Mouse (Mus musculus): ENCODE results near the gene Ell2.

Ell2 gene

GRCm38 (mm10) chr13:75730717-75731116 is 24.2 kb downstream of the Ell2 start:
- in situ Hi-C loops (cut with MboI, MseI) = no loop called here

- in situ Hi-C loops (cut with MboI, MseI) = no loop called here
Measured at GRCm38 (mm10) chr13:75733594-75734161, 27.1 kb downstream of the Ell2 start.

GRCm38 (mm10) chr13:75734231-75734630 is 27.7 kb downstream of the Ell2 start:
- in situ Hi-C loops (cut with MboI, MseI) = no loop called here

DNA sequence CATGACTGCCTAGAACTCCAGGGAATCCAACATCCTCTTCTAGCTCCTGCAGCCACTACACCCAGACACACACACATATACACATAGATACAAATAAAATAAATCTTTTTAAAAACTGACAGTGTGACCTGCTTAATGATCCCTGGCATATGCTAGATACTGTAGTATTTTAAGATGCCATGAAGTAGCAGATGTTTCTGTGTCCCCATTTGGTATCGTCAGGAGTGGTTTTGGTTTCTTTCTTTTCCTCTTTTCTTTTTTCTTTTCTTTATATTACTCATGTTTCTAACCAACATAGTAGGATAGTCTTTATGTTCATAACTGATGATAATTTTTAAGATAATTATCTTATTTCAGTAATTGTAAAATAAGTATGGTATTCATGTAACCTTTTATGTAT is 29.0 kb downstream of the Ell2 start:
- in situ Hi-C loops (cut with MboI, MseI) = no loop called here

- in situ Hi-C loops (cut with MboI, MseI) = no loop called here
Measured at GRCm38 (mm10) chr13:75737991-75738390, 31.4 kb downstream of the Ell2 start.

DNA sequence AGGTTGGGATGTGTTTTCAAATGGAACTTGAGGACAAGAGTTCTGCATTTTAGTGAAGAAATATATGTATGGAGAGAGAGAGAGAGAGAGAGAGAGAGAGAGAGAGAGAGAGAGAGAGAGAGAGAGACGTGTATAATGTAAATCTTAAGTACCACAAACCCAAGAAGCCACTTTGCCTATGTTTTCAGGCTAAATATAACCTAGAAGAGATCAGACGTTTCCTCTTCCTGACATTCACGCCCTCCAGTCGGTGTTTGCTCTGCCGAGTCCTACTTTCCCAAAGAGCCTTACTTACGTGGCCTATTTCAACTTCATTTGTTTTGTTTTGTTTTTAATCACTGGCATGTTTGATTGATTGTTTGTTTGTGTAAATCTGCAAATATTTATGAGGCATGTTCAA is 32.0 kb downstream of the Ell2 start:
- in situ Hi-C loops (cut with MboI, MseI) = no loop called here

- in situ Hi-C loops (cut with MboI, MseI) = no loop called here
Measured at GRCm38 (mm10) chr13:75738957-75739356, 32.4 kb downstream of the Ell2 start.

- in situ Hi-C loops (cut with MboI, MseI) = no loop called here
Measured at GRCm38 (mm10) chr13:75740018-75740417, 33.5 kb downstream of the Ell2 start.

GRCm38 (mm10) chr13:75741119-75741518 is 34.6 kb downstream of the Ell2 start:
- in situ Hi-C loops (cut with MboI, MseI) = no loop called here

- in situ Hi-C loops (cut with MboI, MseI) = no loop called here
Measured at GRCm38 (mm10) chr13:75741736-75742729, 35.5 kb downstream of the Ell2 start.

DNA sequence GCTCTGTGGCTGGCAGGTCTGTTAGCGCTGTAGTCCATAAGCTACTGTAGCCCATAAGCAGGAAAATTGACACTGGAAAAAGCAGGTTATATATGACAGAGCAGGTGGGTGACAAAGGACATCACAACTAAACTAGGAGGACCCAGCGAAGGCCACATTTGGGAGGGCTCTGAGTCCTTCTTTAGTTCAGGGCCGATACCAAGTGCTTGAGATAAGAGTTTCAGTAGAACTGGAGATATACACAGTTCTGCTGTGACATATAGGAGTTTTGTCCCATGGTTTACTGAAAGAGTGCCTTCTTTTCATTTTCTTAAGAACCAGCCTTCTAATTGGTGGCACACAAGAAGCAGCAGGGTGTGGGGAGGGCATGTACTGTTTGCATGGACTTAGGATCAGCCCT is 36.4 kb downstream of the Ell2 start:
- in situ Hi-C loops (cut with MboI, MseI) = no loop called here

DNA sequence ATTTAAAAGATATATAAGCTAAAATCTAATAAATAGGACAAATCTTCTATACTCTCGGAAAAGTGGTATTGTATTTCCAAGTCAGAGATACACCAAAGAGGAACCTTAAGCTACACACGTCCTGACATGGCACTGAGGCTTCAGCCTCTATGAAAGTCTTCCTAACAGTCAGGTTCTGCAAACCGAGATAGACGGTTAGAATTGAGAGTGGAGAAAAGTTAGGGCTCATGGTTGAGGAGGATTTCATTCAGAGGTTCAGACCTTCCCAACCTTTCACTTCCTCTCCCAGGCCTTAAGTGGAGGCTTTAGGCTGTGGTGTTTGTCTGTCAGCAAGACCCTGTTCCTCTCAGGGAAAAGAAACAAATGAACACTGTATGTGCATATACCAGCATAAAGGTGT is 37.5 kb downstream of the Ell2 start:
- in situ Hi-C loops (cut with MboI, MseI) = no loop called here

GRCm38 (mm10) chr13:75745328-75745727 is 38.8 kb downstream of the Ell2 start:
- in situ Hi-C loops (cut with MboI, MseI) = no loop called here

- in situ Hi-C loops (cut with MboI, MseI) = no loop called here
Measured at GRCm38 (mm10) chr13:75747265-75747664, 40.7 kb downstream of the Ell2 start.

- in situ Hi-C loops (cut with MboI, MseI) = no loop called here
Measured at GRCm38 (mm10) chr13:75748685-75749084, 42.1 kb downstream of the Ell2 start.

GRCm38 (mm10) chr13:75750785-75751184 is 44.2 kb downstream of the Ell2 start:
- in situ Hi-C loops (cut with MboI, MseI) = no loop called here

DNA sequence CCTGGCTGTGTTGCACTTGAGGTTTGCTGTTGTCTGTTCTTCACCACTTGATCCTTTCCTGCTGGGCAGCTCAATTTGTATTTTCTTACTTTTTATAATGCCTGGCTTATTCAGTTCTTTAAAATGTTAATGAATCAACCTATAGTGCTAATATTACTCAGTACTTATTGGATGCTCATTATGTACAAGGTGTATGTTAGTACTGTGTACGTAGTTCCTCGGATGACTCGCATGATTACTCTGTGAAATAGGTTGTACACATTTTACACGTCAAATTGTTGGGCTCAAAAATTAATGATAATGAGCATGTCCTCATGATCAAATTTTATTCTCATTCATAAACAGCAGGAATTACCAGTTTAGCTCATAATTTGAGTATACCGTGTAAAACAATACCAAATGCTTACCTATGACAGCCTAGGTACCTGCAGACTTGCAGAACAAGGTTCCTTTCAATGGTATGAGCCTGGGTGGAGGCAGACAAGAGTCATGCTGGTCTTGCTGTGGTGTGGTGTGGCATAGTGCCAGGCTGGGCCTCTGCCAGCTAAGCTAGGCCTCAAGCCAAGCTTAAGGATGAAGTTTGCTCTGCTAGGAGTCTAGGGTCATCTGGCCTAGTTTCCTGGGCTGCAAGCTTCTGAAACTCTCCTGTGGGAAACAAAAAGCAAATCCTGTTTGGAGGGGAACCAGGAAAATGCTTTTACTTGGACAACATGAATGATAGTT is 45.8 kb downstream of the Ell2 start:
- in situ Hi-C loops (cut with MboI, MseI) = no loop called here

- in situ Hi-C loops (cut with MboI, MseI) = no loop called here
Measured at GRCm38 (mm10) chr13:75754398-75754797, 47.8 kb downstream of the Ell2 start.

- in situ Hi-C loops (cut with MboI, MseI) = no loop called here
Measured at GRCm38 (mm10) chr13:75760859-75761548, 54.4 kb downstream of the Ell2 start.

- in situ Hi-C loops (cut with MboI, MseI) = no loop called here
Measured at GRCm38 (mm10) chr13:75762759-75763158, 56.2 kb downstream of the Ell2 start.

DNA sequence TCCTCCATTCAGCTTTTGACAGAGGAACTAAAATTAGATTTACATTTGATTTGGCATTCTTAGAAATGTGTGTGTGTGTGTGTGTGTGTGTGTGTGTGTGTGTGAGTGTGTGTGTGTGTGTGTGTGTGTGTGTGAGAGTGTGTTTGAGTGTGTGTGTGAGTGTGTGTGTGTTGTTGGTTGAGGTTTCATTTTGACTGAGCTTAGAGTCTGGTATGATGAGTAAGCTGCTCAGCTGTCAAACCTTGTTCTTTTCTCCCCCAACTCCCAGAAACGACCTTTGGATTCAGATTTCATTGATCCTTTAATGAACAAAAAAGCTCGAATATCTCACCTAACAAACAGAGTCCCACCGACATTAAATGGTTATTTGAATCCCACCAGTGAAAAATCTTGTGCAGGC is 56.7 kb downstream of the Ell2 start:
- in situ Hi-C loops (cut with MboI, MseI) = no loop called here

- in situ Hi-C loops (cut with MboI, MseI) = no loop called here
Measured at GRCm38 (mm10) chr13:75765742-75766141, 59.2 kb downstream of the Ell2 start.
